ENCODE assay signal across 29 mouse cellular contexts in genomic region chr2:45130461-45131156, GRCm38 (mm10). TPM values are rescaled to one million over a fixed set of nuclear protein-coding genes. Genes with fewer than 3 reads are reported as not detected.
DNase-seq lines count a peak whose midpoint lies in the region; ATAC-seq and TF ChIP-seq lines count a peak whose summit lies in the region.
"Had no signal": no experiment of that assay in that cellular context is flagged by ENCODE, and none has a peak within 500 bp of the region (broad histone marks: within the 10 kb centered on the region; RNA-seq: fewer than 3 reads in every experiment).

No protein-coding gene starts in this region.

- TF ChIP-seq POLR2A in myocyte (IDR thresholded peaks at IDR 0.05; ENCODE audit: insufficient read length, low read depth): no peak

- no peaks in the 10 kb centered on the region for H3K4me1 ChIP-seq in lung, embryonic 15.5 days
- H3K4me1 ChIP-seq: embryonic facial prominence, embryonic 10.5 days; embryonic facial prominence, embryonic 13.5 days; forebrain, embryonic 12.5 days; forebrain, embryonic 15.5 days; heart, embryonic 10.5 days; hindbrain, embryonic 10.5 days; hindbrain, embryonic 13.5 days had no signal

- no peaks in the 10 kb centered on the region for H3K27me3 ChIP-seq in lung, embryonic 15.5 days
- H3K27me3 ChIP-seq in myocyte (ENCODE audit: control insufficient read depth, insufficient read depth, insufficient read length): no peaks in the 10 kb centered on the region
- H3K27me3 ChIP-seq: CH12.LX; embryonic facial prominence, embryonic 13.5 days; forebrain, embryonic 12.5 days; forebrain, embryonic 15.5 days; hindbrain, embryonic 13.5 days; Patski had no signal

- no peaks in the 10 kb centered on the region for H3K9me3 ChIP-seq in lung, embryonic 15.5 days
- H3K9me3 ChIP-seq: embryonic facial prominence, embryonic 10.5 days; embryonic facial prominence, embryonic 13.5 days; forebrain, embryonic 12.5 days; forebrain, embryonic 15.5 days; G1E; heart, embryonic 10.5 days; hindbrain, embryonic 10.5 days; hindbrain, embryonic 13.5 days had no signal

- intact Hi-C loops in heart, postnatal 25 days (cut with DNase I): no loop called here

- DNase-seq in heart, adult 18-20 months: peak; percentile 30 to 48
- DNase-seq in heart, postnatal 25 days (ENCODE audit: low spot score): no peak
- DNase-seq in lung, postnatal 10 days: no peak
- peak; percentile 10 for DNase-seq in lung, postnatal 36 days
- no peak for DNase-seq in lung, postnatal 4 days
- DNase-seq: adrenal gland, adult 8-10 months; adrenal gland, postnatal 25 days; B cell, adult 2 months; cerebellum, adult 11-12 months; cerebellum, adult 8-10 months; cerebellum, postnatal 10 days; cerebellum, postnatal 36 days; embryo, embryonic 11 days; gastrocnemius, postnatal 25 days; heart, postnatal 36 days had no signal

- H3K27ac ChIP-seq in lung, embryonic 15.5 days: peak overlapping the region; percentile 35; the same call in 1 of the 2 replicates
- H3K27ac ChIP-seq: embryonic facial prominence, embryonic 10.5 days; embryonic facial prominence, embryonic 13.5 days; forebrain, embryonic 12.5 days; forebrain, embryonic 15.5 days; heart, embryonic 10.5 days; hindbrain, embryonic 10.5 days; hindbrain, embryonic 13.5 days had no signal

- no peak overlapping the region for H3K4me2 ChIP-seq in lung, embryonic 15.5 days
- no peak overlapping the region for H3K4me2 ChIP-seq in myocyte (ENCODE audit: low read depth)
- H3K4me2 ChIP-seq: embryonic facial prominence, embryonic 13.5 days; forebrain, embryonic 12.5 days; forebrain, embryonic 15.5 days; hindbrain, embryonic 13.5 days had no signal

- ATAC-seq in lung, embryonic 15.5 days (ENCODE audit: borderline replicate concordance, extremely low read depth, low FRiP score, low TSS enrichment): peak; percentile 67; the same call in 1 of the 2 replicates
- ATAC-seq: forebrain, embryonic 15.5 days; hindbrain, embryonic 16.5 days; Patski had no signal

- no peak overlapping the region for H3K9ac ChIP-seq in lung, embryonic 15.5 days
- H3K9ac ChIP-seq: embryonic facial prominence, embryonic 13.5 days; forebrain, embryonic 12.5 days; forebrain, embryonic 15.5 days; hindbrain, embryonic 13.5 days had no signal

- H3K36me3 ChIP-seq in lung, embryonic 15.5 days: no peaks in the 10 kb centered on the region
- H3K36me3 ChIP-seq in myocyte (ENCODE audit: control insufficient read depth, insufficient read depth): no peaks in the 10 kb centered on the region
- H3K36me3 ChIP-seq: embryonic facial prominence, embryonic 10.5 days; embryonic facial prominence, embryonic 13.5 days; forebrain, embryonic 12.5 days; forebrain, embryonic 15.5 days; G1E; heart, embryonic 10.5 days; hindbrain, embryonic 10.5 days; hindbrain, embryonic 13.5 days had no signal

- WGBS in lung, embryonic 15.5 days: 35% methylated on average over 4 of the region's 4 CpGs

- H3K79me2 ChIP-seq in myocyte (ENCODE audit: control insufficient read depth, insufficient read depth): no peaks in the 10 kb centered on the region

- no peak overlapping the region for H3K4me3 ChIP-seq in lung, embryonic 15.5 days
- H3K4me3 ChIP-seq in myocyte: no peak overlapping the region
- H3K4me3 ChIP-seq: embryonic facial prominence, embryonic 10.5 days; embryonic facial prominence, embryonic 13.5 days; erythroblast, embryonic 14.5 days; forebrain, embryonic 12.5 days; forebrain, embryonic 15.5 days; heart, embryonic 10.5 days; hindbrain, embryonic 10.5 days; hindbrain, embryonic 13.5 days had no signal

- no peak overlapping the region for H3ac ChIP-seq in myocyte (ENCODE audit: control insufficient read depth, insufficient read length)

TF ChIP-seq in myocyte, 11 proteins besides CTCF, POLR2A, EP300 and RAD21:
- TF ChIP-seq CEBPB (IDR thresholded peaks at IDR 0.05; ENCODE audit: insufficient read depth, poor library complexity, severe bottlenecking): 0 out of 2 replicates have a peak, but pooled peaks have one; percentile 44
- no peak for TF ChIP-seq SRF (IDR thresholded peaks at IDR 0.05; ENCODE audit: control insufficient read depth, insufficient read length, low read depth)

RNA-seq across cellular contexts. Expression of gene Zeb2, which starts 13.4 kb away (rescaled TPM):
- total RNA-seq in heart, adult 18-20 months (2021): 10 to 100 TPM; 34.4 to 44.2 TPM
- total RNA-seq in heart, postnatal 25 days (2021): 10 to 100 TPM; 57.4 to 60.3 TPM
- polyA plus RNA-seq in lung, embryonic 15.5 days (2015; fragmentation: Nextera tagmentation; extraction: Ambion mirVana): 79.9 and 94.7 TPM in 2 replicates
- polyA plus RNA-seq in myocyte (2012; fragmentation: generic; extraction: Trizol): 10.8 TPM

Comparison
In these comparisons a context has a peak if more than half of its experiments do, and no peak if none do; other contexts are left out.
1. DNase-seq: peak in heart, adult 18-20 months (2 of 2) and lung, postnatal 36 days (single experiment); none in heart, postnatal 25 days (single experiment), lung, postnatal 10 days (single experiment) and lung, postnatal 4 days (0 of 2).